Mouse (Mus musculus) stomach, postnatal 0 days (tissue): ENCODE measurements around the gene Selenof.

Experiments
- CTCF ChIP-seq: IDR thresholded peaks from 2 replicates; pipeline ENCODE4 v1.5.1; 2016; ENCODE audit warnings: antibody characterized with exemption, low read depth, mild to moderate bottlenecking, moderate library complexity
- EP300 ChIP-seq: optimal IDR thresholded peaks from 2 replicates; pipeline ENCODE3; 2016; ENCODE audit warnings: antibody characterized with exemption

GRCm38 (mm10) chr3:144597790-144598467, 27.8 kb downstream of the Selenof start:
- TF ChIP-seq CTCF (no peak), EP300 (no peak)
